Mouse (Mus musculus): ENCODE results near the gene Fbxw21.

- TF ChIP-seq CTCF (IDR thresholded peaks at IDR 0.05; ENCODE audit: borderline replicate concordance, insufficient read depth, low read length) (no peak), POLR2A (IDR thresholded peaks at IDR 0.05; ENCODE audit: low read depth, low read length) (no peak)
Observed at GRCm38 (mm10) chr9:109096856-109097255, 65.0 kb downstream of the Fbxw21 start.

Data from embryonic fibroblast, embryonic 13.5 days (primary cell).